In genomic region chr2:170354963-170355367, GRCm38 (mm10) we compare ENCODE assay signal across 8 mouse cellular contexts.
DNase-seq lines count a peak whose midpoint lies in the region; ATAC-seq and TF ChIP-seq lines count a peak whose summit lies in the region.

No protein-coding gene starts in this region.

- DNase-seq in ZHBTc4 (ENCODE audit: low read depth, low spot score) = peak; percentile 89
- DNase-seq in cerebellum, postnatal 36 days = peak; percentile 66 to 79
- DNase-seq in gastrocnemius, adult 2 months = peak; percentile 72
- peak; percentile 74 for DNase-seq in induced T-regulatory cell, adult 2 months (ENCODE audit: low read depth)
- peak; percentile 72 to 76 for DNase-seq in left cerebral cortex, adult 2 months (ENCODE audit: extremely low spot score in 1 of 2, low spot score in 2 of 2)
- DNase-seq in right cerebral cortex, adult 2 months (ENCODE audit: low spot score in 2 of 2) = peak; percentile 85 to 90
- no peak for DNase-seq in spleen, postnatal 4 days (ENCODE audit: low spot score in 2 of 2)

- intact Hi-C loops in gastrocnemius, adult 2 months (cut with DNase I) = loop anchor here (1.0 to 2.0 kb wide), 2 partner anchors 46 to 154 kb away; no protein-coding TSS in a partner anchor
- intact Hi-C loops in left cerebral cortex, adult 2 months (cut with DNase I) = loop anchor here (1.0 kb wide), 2 partner anchors 46 to 153 kb away; no protein-coding TSS in a partner anchor

- ATAC-seq in megakaryocyte, adult 5-6 weeks (ENCODE audit: poor library complexity, severe bottlenecking) = peak; percentile 83

- TF ChIP-seq CTCF in gastrocnemius, adult 2 months (IDR thresholded peaks at IDR 0.05) = peak; percentile 91
- peak; percentile 87 for TF ChIP-seq CTCF in left cerebral cortex, adult 2 months (IDR thresholded peaks at IDR 0.05)

- peak overlapping the region; percentile 34 for H3K4me3 ChIP-seq in gastrocnemius, adult 2 months
- H3K4me3 ChIP-seq in left cerebral cortex, adult 2 months = no peak overlapping the region

- H3K27ac ChIP-seq in gastrocnemius, adult 2 months = no peak overlapping the region
- no peak overlapping the region for H3K27ac ChIP-seq in left cerebral cortex, adult 2 months

Comparison
In these comparisons a context has a peak if more than half of its experiments do, and no peak if none do; other contexts are left out.
1. DNase-seq: peak in ZHBTc4 (single experiment), cerebellum, postnatal 36 days (2 of 2), gastrocnemius, adult 2 months (single experiment), induced T-regulatory cell, adult 2 months (single experiment), left cerebral cortex, adult 2 months (2 of 2) and right cerebral cortex, adult 2 months (2 of 2); none in spleen, postnatal 4 days (0 of 2).